Mouse (Mus musculus): ENCODE data around the gene Tspan9.
A peak's percentile ranks its signal among the peaks of the same experiment; 100 is the strongest.

Tspan9 gene

GRCm38 (mm10) chr6:128132581-128132980 lies 10.8 kb downstream of the Tspan9 start:
- no peak for DNase-seq (ENCODE audit: low spot score)

- DNase-seq (ENCODE audit: low spot score) = no peak
Observed at GRCm38 (mm10) chr6:128131390-128131789, 12.0 kb downstream of the Tspan9 start.

GRCm38 (mm10) chr6:128130686-128131085 lies 12.7 kb downstream of the Tspan9 start:
- DNase-seq (ENCODE audit: low spot score) = no peak

- DNase-seq (ENCODE audit: low spot score) = no peak
Observed at GRCm38 (mm10) chr6:128129382-128129781, 14.0 kb downstream of the Tspan9 start.

- DNase-seq (ENCODE audit: low spot score) = no peak
Observed at GRCm38 (mm10) chr6:128127312-128127711, 16.1 kb downstream of the Tspan9 start.

- no peak for DNase-seq (ENCODE audit: low spot score)
Observed at GRCm38 (mm10) chr6:128126876-128127275, 16.5 kb downstream of the Tspan9 start.

GRCm38 (mm10) chr6:128125464-128125863 lies 17.9 kb downstream of the Tspan9 start:
- no peak for DNase-seq (ENCODE audit: low spot score)

- DNase-seq (ENCODE audit: low spot score) = peak; percentile 62
Observed at GRCm38 (mm10) chr6:128124222-128124971, 19.0 kb downstream of the Tspan9 start.

- DNase-seq (ENCODE audit: low spot score) = no peak
Observed at GRCm38 (mm10) chr6:128122127-128122526, 21.3 kb downstream of the Tspan9 start.

GRCm38 (mm10) chr6:128121691-128122090 lies 21.7 kb downstream of the Tspan9 start:
- peak; percentile 60 for DNase-seq (ENCODE audit: low spot score)

GRCm38 (mm10) chr6:128120806-128121205 lies 22.6 kb downstream of the Tspan9 start:
- DNase-seq (ENCODE audit: low spot score) = no peak

GRCm38 (mm10) chr6:128118670-128119230 lies 24.6 kb downstream of the Tspan9 start:
- DNase-seq (ENCODE audit: low spot score) = no peak

GRCm38 (mm10) chr6:128116836-128117542 lies 26.4 kb downstream of the Tspan9 start:
- no peak for DNase-seq (ENCODE audit: low spot score)

GRCm38 (mm10) chr6:128116344-128116743 lies 27.1 kb downstream of the Tspan9 start:
- no peak for DNase-seq (ENCODE audit: low spot score)

GRCm38 (mm10) chr6:128115121-128115520 lies 28.3 kb downstream of the Tspan9 start:
- DNase-seq (ENCODE audit: low spot score) = peak; percentile 29

GRCm38 (mm10) chr6:128112605-128113004 lies 30.8 kb downstream of the Tspan9 start:
- DNase-seq (ENCODE audit: low spot score) = no peak

- DNase-seq (ENCODE audit: low spot score) = no peak
Observed at GRCm38 (mm10) chr6:128111784-128112183, 31.6 kb downstream of the Tspan9 start.

- no peak for DNase-seq (ENCODE audit: low spot score)
Observed at GRCm38 (mm10) chr6:128108324-128109035, 34.9 kb downstream of the Tspan9 start.

- DNase-seq (ENCODE audit: low spot score) = no peak
Observed at GRCm38 (mm10) chr6:128107698-128108097, 35.7 kb downstream of the Tspan9 start.

- DNase-seq (ENCODE audit: low spot score) = no peak
Observed at GRCm38 (mm10) chr6:128106154-128106553, 37.2 kb downstream of the Tspan9 start.

GRCm38 (mm10) chr6:128104712-128105324 lies 38.6 kb downstream of the Tspan9 start:
- DNase-seq (ENCODE audit: low spot score) = peak; percentile 82

- no peak for DNase-seq (ENCODE audit: low spot score)
Observed at GRCm38 (mm10) chr6:128103874-128104273, 39.5 kb downstream of the Tspan9 start.

Measured in urinary bladder, postnatal 14 days (tissue).